Mouse (Mus musculus): ENCODE data around the gene Casp8ap2.

DNA sequence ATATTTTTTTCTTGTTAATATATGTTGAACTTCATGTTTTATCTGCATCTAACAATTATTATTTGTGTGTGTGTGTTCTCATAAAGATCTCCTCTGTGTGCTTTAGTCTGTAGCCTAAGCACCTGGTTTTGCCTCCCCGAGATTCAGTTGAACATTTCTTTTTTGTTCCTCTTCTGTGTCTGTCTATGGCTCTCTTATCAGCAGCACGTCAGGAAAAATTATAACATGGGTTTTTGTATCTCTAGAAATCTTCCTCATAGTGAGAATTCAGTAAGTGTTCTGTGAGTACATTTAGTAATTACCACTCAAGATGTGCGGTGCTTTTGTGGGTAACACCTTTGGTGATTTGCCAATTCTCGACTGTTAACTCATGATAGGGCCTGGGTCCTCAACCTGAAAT, 50.6 kb downstream of the Casp8ap2 start:
- TF ChIP-seq CTCF (IDR thresholded peaks at IDR 0.05; ENCODE audit: extremely low read depth, insufficient read depth, low read length) (no peak), POLR2A (IDR thresholded peaks at IDR 0.05; ENCODE audit: extremely low read depth, insufficient read depth, low read length) (no peak)
